Mouse (Mus musculus): ENCODE measurements around the gene Gprc5d. TPM values are rescaled to one million over a fixed set of nuclear protein-coding genes. Genes with fewer than 3 reads are reported as not detected.

Gene Gprc5d
- total and polyA plus RNA-seq, 3 experiments = not detected

DNA sequence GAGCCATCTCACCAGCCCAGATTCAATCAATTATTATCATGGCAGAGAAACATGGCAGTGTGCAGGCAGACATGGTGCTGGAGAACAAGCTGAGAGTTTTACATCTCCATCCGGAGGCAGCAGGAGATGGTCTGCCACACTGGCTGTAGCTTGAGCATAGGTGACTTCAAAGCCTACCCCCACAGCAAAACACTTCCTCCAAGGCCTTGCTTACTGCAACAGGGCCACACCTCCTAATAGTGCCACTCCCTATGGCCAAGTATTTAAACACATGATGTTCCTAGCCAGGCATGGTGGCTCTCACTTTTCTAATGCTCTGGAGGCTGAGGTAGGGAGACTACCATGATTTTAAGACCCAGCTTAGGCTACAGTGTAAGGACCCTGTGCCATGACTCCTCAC is 32.4 kb downstream of the Gprc5d start:
- no peak for DNase-seq (ENCODE audit: extremely low read depth)
- Histone ChIP-seq H3K27me3 (replicated peaks) (no peaks in the 10 kb centered on the region), H3K36me3 (replicated peaks in 1 of 2; ENCODE audit: control insufficient read depth in 1 of 2, insufficient read depth in 1 of 2, low read length in 1 of 2) (no peaks in the 10 kb centered on the region), H3K4me2 (ENCODE audit: insufficient read depth, low read depth, poor library complexity, severe bottlenecking) (no peak overlapping the region), H3K79me2 (replicated peaks; ENCODE audit: control insufficient read depth, extremely low read depth, insufficient read depth, poor library complexity, severe bottlenecking) (no peaks in the 10 kb centered on the region), H3K9ac (ENCODE audit: insufficient read depth, low read depth) (no peak overlapping the region), H3K4me1 (ENCODE audit: control insufficient read depth in 1 of 2, insufficient read depth in 2 of 2) (peaks cover 0 to 3% of the 10 kb centered on the region in 2 experiments; a peak in 2 of 4 replicates), H3K27ac (ENCODE audit: insufficient read depth, low read depth) (no peak overlapping the region), H3K9me3 (replicated peaks; ENCODE audit: low read length) (no peaks in the 10 kb centered on the region), H3K4me3 (replicated peaks in 1 of 3; ENCODE audit: low read depth in 2 of 3, low read length in 2 of 3, poor library complexity in 1 of 3) (no peak overlapping the region)
- TF ChIP-seq MXI1 (IDR thresholded peaks at IDR 0.05; ENCODE audit: low read depth, low read length) (no peak), TCF12 (IDR thresholded peaks at IDR 0.05; ENCODE audit: low read depth, low read length) (no peak), USF1 (IDR thresholded peaks at IDR 0.05; ENCODE audit: low read depth, low read length) (no peak), ZMIZ1 (IDR thresholded peaks at IDR 0.05; ENCODE audit: low read depth, low read length) (no peak), ZC3H11A (IDR thresholded peaks at IDR 0.05; ENCODE audit: low read depth, low read length) (no peak), ELF1 (IDR thresholded peaks at IDR 0.05; ENCODE audit: low read depth, low read length) (no peak), EP300 (IDR thresholded peaks at IDR 0.05; ENCODE audit: low read length) (no peak), CHD2 (IDR thresholded peaks at IDR 0.05; ENCODE audit: low read length) (no peak), RCOR1 (conservative IDR thresholded peaks at IDR 0.05; ENCODE audit: low read depth, low read length) (no peak), JUN (IDR thresholded peaks at IDR 0.05; ENCODE audit: insufficient read depth, low read depth, low read length) (no peak), ETS1 (conservative IDR thresholded peaks at IDR 0.05; ENCODE audit: low read depth, low read length) (no peak), GABPA (IDR thresholded peaks at IDR 0.05; ENCODE audit: insufficient replicate concordance, low read depth, low read length) (no peak), MAZ (IDR thresholded peaks at IDR 0.05; ENCODE audit: low read depth, low read length) (no peak), KAT2A (IDR thresholded peaks at IDR 0.05; ENCODE audit: insufficient replicate concordance, low read length) (no peak)
- in situ Hi-C loops (cut with MboI; ENCODE audit: low pct_ligation_motif_present, low pct_unique_long_range_greater_than_20kb, low sequenced_read_pairs) = loop anchor here (10.0 kb wide), 1 partner anchor 59 kb away; no protein-coding TSS in a partner anchor
- dilution Hi-C loops (cut with MboI; ENCODE audit: extremely low pct_ligation_motif_present, extremely low pct_unique_long_range_greater_than_20kb, low sequenced_read_pairs) = no loop called here

DNA sequence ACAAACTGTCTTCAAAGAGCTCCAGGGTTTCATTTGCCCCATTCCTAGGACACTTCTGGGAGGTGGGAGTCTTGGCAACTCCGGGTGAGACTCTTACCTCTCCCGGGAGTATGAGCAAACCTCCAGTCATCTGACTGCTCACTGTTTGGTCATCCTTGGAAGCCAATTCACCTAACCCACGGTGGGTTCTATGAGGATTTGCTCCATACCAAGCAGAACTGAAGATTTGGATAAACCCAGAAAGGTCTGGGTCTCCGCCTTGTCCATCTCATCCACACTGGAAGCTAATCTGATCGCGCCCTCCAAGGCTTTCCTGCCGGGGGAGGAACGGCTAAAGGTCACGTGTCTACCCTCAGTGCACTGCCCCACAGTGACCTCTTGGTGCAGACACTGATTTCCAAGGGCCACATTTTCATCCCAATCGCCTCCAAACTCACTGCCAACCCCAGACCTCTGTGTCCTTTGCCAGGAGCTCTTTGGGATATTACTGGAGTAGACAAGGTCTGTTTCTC is 34.0 kb downstream of the Gprc5d start:
- Histone ChIP-seq H3K27ac (ENCODE audit: insufficient read depth, low read depth) (no peak overlapping the region), H3K79me2 (replicated peaks; ENCODE audit: control insufficient read depth, extremely low read depth, insufficient read depth, poor library complexity, severe bottlenecking) (no peaks in the 10 kb centered on the region), H3K4me2 (ENCODE audit: insufficient read depth, low read depth, poor library complexity, severe bottlenecking) (no peak overlapping the region), H3K9ac (ENCODE audit: insufficient read depth, low read depth) (no peak overlapping the region), H3K4me3 (replicated peaks in 1 of 3; ENCODE audit: low read depth in 2 of 3, low read length in 2 of 3, poor library complexity in 1 of 3) (no peak overlapping the region), H3K36me3 (replicated peaks in 1 of 2; ENCODE audit: control insufficient read depth in 1 of 2, insufficient read depth in 1 of 2, low read length in 1 of 2) (no peaks in the 10 kb centered on the region), H3K4me1 (ENCODE audit: control insufficient read depth in 1 of 2, insufficient read depth in 2 of 2) (peaks cover 0 to 3% of the 10 kb centered on the region in 2 experiments; a peak in 2 of 4 replicates), H3K9me3 (replicated peaks; ENCODE audit: low read length) (no peaks in the 10 kb centered on the region), H3K27me3 (replicated peaks) (no peaks in the 10 kb centered on the region)
- DNase-seq (ENCODE audit: extremely low read depth) = no peak
- in situ Hi-C loops (cut with MboI; ENCODE audit: low pct_ligation_motif_present, low pct_unique_long_range_greater_than_20kb, low sequenced_read_pairs) (loop anchor here (10.0 kb wide), 1 partner anchor 61 kb away; no protein-coding TSS in a partner anchor), dilution Hi-C loops (cut with MboI; ENCODE audit: extremely low pct_ligation_motif_present, extremely low pct_unique_long_range_greater_than_20kb, low sequenced_read_pairs) (no loop called here)
- TF ChIP-seq RCOR1 (conservative IDR thresholded peaks at IDR 0.05; ENCODE audit: low read depth, low read length) = no peak
- no peak for TF ChIP-seq MAX (IDR thresholded peaks at IDR 0.05; ENCODE audit: low read length)
- TF ChIP-seq MXI1 (IDR thresholded peaks at IDR 0.05; ENCODE audit: low read depth, low read length) = no peak
- no peak for TF ChIP-seq TBP (conservative IDR thresholded peaks at IDR 0.05; ENCODE audit: low read depth, low read length)
- TF ChIP-seq ETS1 (conservative IDR thresholded peaks at IDR 0.05; ENCODE audit: low read depth, low read length) = no peak
- no peak for TF ChIP-seq GABPA (IDR thresholded peaks at IDR 0.05; ENCODE audit: insufficient replicate concordance, low read depth, low read length)
- TF ChIP-seq MAZ (IDR thresholded peaks at IDR 0.05; ENCODE audit: low read depth, low read length) = no peak
- TF ChIP-seq JUND (conservative IDR thresholded peaks at IDR 0.05; ENCODE audit: low read depth, low read length) = no peak
- TF ChIP-seq CHD2 (IDR thresholded peaks at IDR 0.05; ENCODE audit: low read length) = no peak
